Comparison of ENCODE assay signal across 16 mouse cellular contexts in genomic region chr15:89171526-89172051, GRCm38 (mm10). TPM values are rescaled to one million over a fixed set of nuclear protein-coding genes. Genes with fewer than 3 reads are reported as not detected.
A peak's percentile ranks its signal among the peaks of the same experiment; 100 is the strongest.
DNase-seq lines count a peak whose midpoint lies in the region; ATAC-seq lines count a peak whose summit lies in the region.
"Had no signal": no experiment of that assay in that cellular context is flagged by ENCODE, and none has a peak within 500 bp of the region (broad histone marks: within the 10 kb centered on the region; RNA-seq: fewer than 3 reads in every experiment).

No protein-coding gene starts in this region.

- H3K9ac ChIP-seq in kidney, embryonic 16.5 days (replicated peaks; ENCODE audit: low read length), result peak overlapping the region; percentile 72; the same call in 1 of the 2 replicates
- H3K9ac ChIP-seq in liver, embryonic 15.5 days, result no peak overlapping the region

- no peak overlapping the region for H3K27ac ChIP-seq in kidney, embryonic 16.5 days (ENCODE audit: low read length)
- 0 out of 2 replicates have a peak overlapping the region, but pooled peaks have one; percentile 1 for H3K27ac ChIP-seq in liver, embryonic 15.5 days (replicated peaks)

- no peak overlapping the region for H3K4me3 ChIP-seq in kidney, embryonic 16.5 days (ENCODE audit: low read length)
- no peak overlapping the region for H3K4me3 ChIP-seq in liver, embryonic 15.5 days (replicated peaks)
- H3K4me3 ChIP-seq: erythroblast, embryonic 14.5 days had no signal

- peaks cover 15% of the 10 kb centered on the region for H3K36me3 ChIP-seq in kidney, embryonic 16.5 days (ENCODE audit: insufficient read depth, low read length)
- peaks cover 12% of the 10 kb centered on the region; the same call in 1 of the 2 replicates for H3K36me3 ChIP-seq in liver, embryonic 15.5 days (replicated peaks)

- no peak overlapping the region for H3K4me2 ChIP-seq in kidney, embryonic 16.5 days (replicated peaks; ENCODE audit: low read depth, low read length)
- H3K4me2 ChIP-seq in liver, embryonic 15.5 days, result 0 out of 2 replicates have a peak overlapping the region, but pooled peaks have one; percentile 2

- H3K4me1 ChIP-seq in kidney, embryonic 16.5 days (ENCODE audit: insufficient read depth, low read length), result peaks cover 82% of the 10 kb centered on the region
- H3K4me1 ChIP-seq in liver, embryonic 15.5 days (replicated peaks), result peaks cover 73% of the 10 kb centered on the region

- no peak for ATAC-seq in kidney, embryonic 16.5 days (ENCODE audit: low FRiP score, low TSS enrichment)
- peak; percentile 14; the same call in 1 of the 2 replicates for ATAC-seq in common myeloid progenitor, adult 5-6 weeks (replicated peaks; ENCODE audit: low read depth, poor library complexity, severe bottlenecking)
- ATAC-seq in liver, embryonic 15.5 days (ENCODE audit: insufficient read depth), result no peak

- DNase-seq in heart, adult 11 months, result peak; percentile 95
- DNase-seq in heart, adult 18-20 months, result no peak
- no peak for DNase-seq in kidney, postnatal 4 days
- DNase-seq in ovary, postnatal 14 days (ENCODE audit: low spot score), result no peak
- no peak for DNase-seq in right cerebral cortex, adult 18-20 months
- DNase-seq: adrenal gland, postnatal 25 days; gastrocnemius, adult 2 months; kidney, adult 8-10 months; layer of hippocampus, adult 9-11 months; thymus, postnatal 36 days had no signal

- no peaks in the 10 kb centered on the region for H3K9me3 ChIP-seq in kidney, embryonic 16.5 days (ENCODE audit: low read length)
- H3K9me3 ChIP-seq in liver, embryonic 15.5 days (replicated peaks), result no peaks in the 10 kb centered on the region
- H3K9me3 ChIP-seq: midbrain, embryonic 12.5 days had no signal

- H3K27me3 ChIP-seq in kidney, embryonic 16.5 days (ENCODE audit: insufficient read depth, low read length), result no peaks in the 10 kb centered on the region
- H3K27me3 ChIP-seq in liver, embryonic 15.5 days, result peaks cover 58% of the 10 kb centered on the region

- 86% methylated on average over 5 of the region's 5 CpGs for WGBS in kidney, embryonic 16.5 days
- WGBS in liver, embryonic 15.5 days (ENCODE audit: insufficient replicate concordance), result 69% methylated on average over 5 of the region's 5 CpGs

RNA-seq across cellular contexts. Expression of gene Plxnb2, which starts 9.0 kb away (rescaled TPM):
- 10 to 100 TPM; 76.7 to 83.5 TPM for total RNA-seq in heart, adult 18-20 months (2021)
- polyA plus RNA-seq in kidney, embryonic 16.5 days (2015; fragmentation: Nextera tagmentation; extraction: Ambion mirVana), result 184 and 188 TPM in 2 replicates
- 20.2 and 29.2 TPM in 2 replicates for total RNA-seq in common myeloid progenitor, adult 5-6 weeks (2017)
- 22.3 and 30.1 TPM in 2 replicates for polyA plus RNA-seq in liver, embryonic 15.5 days (2015; fragmentation: Nextera tagmentation; extraction: Ambion mirVana)

RNA-seq across cellular contexts. Expression of gene Mapk11, which starts 22.2 kb away (rescaled TPM):
- total RNA-seq in heart, adult 18-20 months (2021), result 1 to 10 TPM; 2.7 to 3.0 TPM
- polyA plus RNA-seq in kidney, embryonic 16.5 days (2015; fragmentation: Nextera tagmentation; extraction: Ambion mirVana), result 16.0 and 16.4 TPM in 2 replicates
- total RNA-seq in common myeloid progenitor, adult 5-6 weeks (2017), result 0.50 and 0.73 TPM in 2 replicates
- 0.44 and 0.68 TPM in 2 replicates for polyA plus RNA-seq in liver, embryonic 15.5 days (2015; fragmentation: Nextera tagmentation; extraction: Ambion mirVana)
- polyA plus RNA-seq: erythroblast, embryonic 14.5 days had no signal

RNA-seq across cellular contexts. Expression of gene Dennd6b, which starts 24.7 kb away (rescaled TPM):
- total RNA-seq in heart, adult 18-20 months (2021), result 1 to 10 TPM; 8.3 to 9.6 TPM
- 20.4 and 21.9 TPM in 2 replicates for polyA plus RNA-seq in kidney, embryonic 16.5 days (2015; fragmentation: Nextera tagmentation; extraction: Ambion mirVana)
- total RNA-seq in common myeloid progenitor, adult 5-6 weeks (2017), result 1.6 and 2.3 TPM in 2 replicates
- polyA plus RNA-seq in liver, embryonic 15.5 days (2015; fragmentation: Nextera tagmentation; extraction: Ambion mirVana), result 3.3 and 3.5 TPM in 2 replicates

RNA-seq across cellular contexts. Expression of gene Mapk12, which starts 31.1 kb away (rescaled TPM):
- total RNA-seq in heart, adult 18-20 months (2021), result 10 to 100 TPM; 24.4 to 24.8 TPM
- 15.5 and 16.2 TPM in 2 replicates for polyA plus RNA-seq in kidney, embryonic 16.5 days (2015; fragmentation: Nextera tagmentation; extraction: Ambion mirVana)
- not detected in 2 replicates for total RNA-seq in common myeloid progenitor, adult 5-6 weeks (2017)
- 1.4 and 1.5 TPM in 2 replicates for polyA plus RNA-seq in liver, embryonic 15.5 days (2015; fragmentation: Nextera tagmentation; extraction: Ambion mirVana)
- total RNA-seq: MEL had no signal

RNA-seq across cellular contexts. Expression of gene Ppp6r2, which starts 39.8 kb away (rescaled TPM):
- total RNA-seq in heart, adult 18-20 months (2021), result 10 to 100 TPM; 75.1 to 76.9 TPM
- 24.0 and 26.7 TPM in 2 replicates for polyA plus RNA-seq in kidney, embryonic 16.5 days (2015; fragmentation: Nextera tagmentation; extraction: Ambion mirVana)
- 15.6 and 22.7 TPM in 2 replicates for total RNA-seq in common myeloid progenitor, adult 5-6 weeks (2017)
- 14.9 and 16.3 TPM in 2 replicates for polyA plus RNA-seq in liver, embryonic 15.5 days (2015; fragmentation: Nextera tagmentation; extraction: Ambion mirVana)
